Mouse (Mus musculus) testis, adult 2 months (tissue): Measurements from ENCODE around the gene Apom. TPM values are rescaled to one million over a fixed set of nuclear protein-coding genes. Genes with fewer than 3 reads are reported as not detected.

Experiments
- H3K27ac ChIP-seq: fragments of 200-500 bp; 2 replicates; pipeline ENCODE4 v1.5.1; 2012; ENCODE audit warnings: low read depth, low read length; ENCODE audit not compliant: control insufficient read depth, insufficient read depth
- H3K27me3 ChIP-seq: fragments of 200-500 bp; 2 replicates; pipeline ENCODE4 v1.6.1; 2012; ENCODE audit warnings: mild to moderate bottlenecking, low read length, moderate library complexity; ENCODE audit not compliant: control insufficient read depth, insufficient read depth
- H3K36me3 ChIP-seq: fragments of 200-500 bp; 2 replicates; pipeline ENCODE4 v1.6.1; 2012; ENCODE audit warnings: mild to moderate bottlenecking, low read length; ENCODE audit not compliant: control insufficient read depth, insufficient read depth
- H3K4me1 ChIP-seq: fragments of 200-500 bp; 2 replicates; pipeline ENCODE4 v1.6.1; 2012; ENCODE audit warnings: low read length; ENCODE audit not compliant: control insufficient read depth, insufficient read depth
- H3K4me3 ChIP-seq: fragments of 200-500 bp; 2 replicates; pipeline ENCODE4 v1.5.1; 2012; ENCODE audit warnings: low read depth, mild to moderate bottlenecking, low read length, moderate library complexity, mixed read lengths; ENCODE audit not compliant: control insufficient read depth
- CTCF ChIP-seq: fragments of 200-500 bp; IDR thresholded peaks from 2 replicates; pipeline ENCODE4 v1.5.1; 2012; ENCODE audit warnings: low read depth, mild to moderate bottlenecking, inconsistent platforms, low read length, moderate library complexity; ENCODE audit not compliant: control insufficient read depth, insufficient read depth, insufficient replicate concordance
- POLR2A ChIP-seq: fragments of 200-500 bp; IDR thresholded peaks from 2 replicates; pipeline ENCODE4 v1.6.1; 2012; ENCODE audit warnings: low read depth, mild to moderate bottlenecking, inconsistent platforms, low read length, moderate library complexity; ENCODE audit not compliant: control insufficient read depth
- polyA plus RNA-seq: library from polyadenylated mRNA; depleted of rRNA; stranded (reverse); fragments of >200 nt; gene quantifications from 2 replicates; pipeline ENCODE4 v1.2.3, GENCODE M21; 2012; rRNA removed

Gene Apom
- polyA plus RNA-seq: 0.41 and 0.48 TPM in 2 replicates

DNA sequence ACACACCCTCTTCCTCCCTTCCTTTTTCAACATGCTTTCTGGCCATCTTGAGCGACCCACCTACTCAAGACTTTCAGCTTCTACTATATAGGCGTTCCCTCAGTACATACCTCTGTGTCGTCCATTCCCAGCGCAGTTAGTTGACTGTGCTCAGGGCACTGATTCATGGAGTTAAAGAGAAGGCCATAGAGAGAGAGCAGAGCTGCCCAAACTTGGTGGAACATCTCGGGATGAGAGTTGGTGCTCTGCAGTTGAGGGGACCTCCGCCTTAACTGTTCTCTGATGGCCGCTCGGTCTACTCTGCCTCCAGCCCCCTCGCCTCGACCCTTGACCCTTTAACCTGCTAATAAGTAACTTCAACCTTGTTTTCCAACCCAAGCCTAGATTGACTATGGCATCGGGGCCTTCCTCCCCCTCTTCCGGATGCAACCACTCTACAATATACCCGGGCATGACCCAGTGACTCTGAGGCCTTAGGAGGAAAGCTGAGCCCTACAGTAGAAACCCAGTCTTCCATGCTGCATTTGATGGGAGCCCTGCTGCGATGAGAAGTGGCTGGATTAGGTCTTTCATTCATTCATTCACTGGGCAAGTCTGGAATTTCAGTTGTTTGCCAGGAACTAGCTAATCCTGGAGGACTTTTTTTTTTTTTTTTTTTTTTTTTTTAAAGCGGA lies at the start of gene Apom:
Gene Apom (minus strand): TSS at position 551 of the 674 bp plus-strand sequence.
- H3K4me3 ChIP-seq: no peak within 1 kb of the TSS

DNA sequence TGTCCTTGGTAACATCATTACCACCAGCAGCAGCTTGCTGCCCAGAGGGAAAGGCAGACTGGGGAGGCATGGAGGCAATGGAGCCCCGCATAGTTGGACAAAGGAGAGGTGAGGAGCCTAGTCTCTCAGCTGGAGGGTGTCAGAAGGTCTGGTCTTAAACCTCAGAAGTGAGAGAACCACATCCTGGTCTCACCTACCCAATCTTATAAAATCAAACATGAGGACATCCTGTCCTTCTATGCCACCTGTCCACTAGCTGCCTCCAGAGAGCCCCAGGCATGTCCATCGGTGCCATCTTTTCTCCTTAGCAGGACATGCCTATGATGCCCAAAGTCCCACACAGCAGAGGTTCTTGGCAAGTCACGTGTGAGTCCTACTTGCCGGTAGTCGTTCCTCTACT lies 48.2 kb upstream of the Apom start:
- Histone ChIP-seq H3K4me3 (no peak overlapping the region), H3K27me3 (no peaks in the 10 kb centered on the region), H3K36me3 (no peaks in the 10 kb centered on the region), H3K4me1 (no peaks in the 10 kb centered on the region), H3K27ac (no peak overlapping the region)
- no peak for TF ChIP-seq POLR2A
- no peak for TF ChIP-seq CTCF

More for the DNA sequence above, at the start of gene Apom:
- Histone ChIP-seq H3K27me3 (no peaks in the 10 kb centered on the region), H3K4me1 (peaks cover 10% of the 10 kb centered on the region), H3K27ac (no peak within 1 kb of the TSS), H3K36me3 (peaks cover 2% of the 10 kb centered on the region)
- TF ChIP-seq CTCF: no peak
- no peak for TF ChIP-seq POLR2A

DNA sequence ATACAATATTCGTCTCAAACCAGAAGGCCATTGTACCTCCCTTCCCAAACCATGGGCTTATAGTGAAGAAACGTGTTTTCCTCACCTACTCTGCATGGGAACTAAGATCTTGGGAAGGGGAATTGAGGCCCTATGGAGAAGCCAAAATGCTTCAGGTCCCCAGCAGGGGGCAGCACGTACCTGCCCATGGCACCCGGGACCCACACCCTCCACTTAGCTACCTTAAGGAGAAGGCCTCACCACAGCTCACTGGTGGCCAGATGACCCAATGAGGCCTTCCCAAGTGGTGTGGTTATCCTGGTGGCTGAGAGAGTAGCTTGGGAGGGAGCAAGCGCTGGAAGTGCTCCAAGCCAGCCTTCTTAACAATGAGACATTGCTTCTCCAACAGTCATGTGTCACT lies 46.7 kb upstream of the Apom start:
- H3K4me3 ChIP-seq: no peak overlapping the region
- no peak overlapping the region for H3K27ac ChIP-seq
- no peaks in the 10 kb centered on the region for H3K36me3 ChIP-seq
- TF ChIP-seq POLR2A: no peak
- TF ChIP-seq CTCF: peak; percentile 82; the same call in 1 of the 2 replicates
- H3K27me3 ChIP-seq: no peaks in the 10 kb centered on the region
- H3K4me1 ChIP-seq: no peaks in the 10 kb centered on the region

DNA sequence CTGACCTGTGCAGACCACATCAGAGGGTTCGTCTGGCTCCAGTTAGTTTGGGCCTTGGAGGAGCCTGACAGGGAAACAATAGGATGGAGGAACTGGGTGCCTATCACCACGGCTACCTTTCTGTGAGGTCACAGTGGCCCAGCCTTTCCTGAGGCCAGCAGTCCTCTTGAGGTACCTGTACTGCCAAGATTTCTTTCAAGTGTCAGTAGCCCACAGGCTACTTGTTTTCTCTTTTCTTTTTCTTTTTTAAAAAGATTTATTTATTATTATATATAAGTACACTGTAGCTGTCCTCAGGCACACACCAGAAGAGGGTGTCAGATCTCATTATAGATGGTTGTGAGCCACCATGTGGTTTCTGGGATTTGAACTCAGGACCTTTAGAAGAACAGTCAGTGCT lies 44.1 kb upstream of the Apom start, which contains the start of gene Aif1:
Gene Aif1 (minus strand): TSS at position 101 of the 400 bp plus-strand sequence.
- H3K27ac ChIP-seq: peak within 1 kb of the TSS; percentile 80
- no peak for TF ChIP-seq POLR2A
- TF ChIP-seq CTCF: no peak
- H3K4me1 ChIP-seq: no peaks in the 10 kb centered on the region
- no peaks in the 10 kb centered on the region for H3K27me3 ChIP-seq
- no peaks in the 10 kb centered on the region for H3K36me3 ChIP-seq
- peak within 1 kb of the TSS; percentile 94 for H3K4me3 ChIP-seq

DNA sequence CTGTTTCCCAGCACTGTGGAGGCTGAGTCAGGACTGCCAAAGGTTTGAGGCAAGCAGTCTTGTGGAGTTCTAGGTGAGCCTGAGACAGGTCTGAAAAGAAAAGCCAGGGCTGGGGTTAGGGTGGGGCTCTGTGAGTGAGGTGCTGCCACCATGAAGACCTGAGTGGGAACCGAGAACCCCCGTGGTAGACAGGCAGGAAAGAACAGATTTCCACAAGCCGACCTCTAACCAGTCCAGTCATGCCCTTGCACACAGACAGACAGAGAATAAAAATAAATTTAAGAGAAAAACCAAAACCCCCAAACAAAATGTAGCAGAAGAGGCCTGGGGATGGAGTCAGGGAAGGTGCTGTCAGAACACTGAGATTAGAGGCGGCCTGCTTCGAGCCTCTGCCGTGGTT lies 43.5 kb upstream of the Apom start:
- no peak for TF ChIP-seq CTCF
- TF ChIP-seq POLR2A: no peak
- H3K4me3 ChIP-seq: peak overlapping the region; percentile 94
- H3K36me3 ChIP-seq: no peaks in the 10 kb centered on the region
- no peaks in the 10 kb centered on the region for H3K4me1 ChIP-seq
- no peaks in the 10 kb centered on the region for H3K27me3 ChIP-seq
- peak overlapping the region; percentile 80 for H3K27ac ChIP-seq

DNA sequence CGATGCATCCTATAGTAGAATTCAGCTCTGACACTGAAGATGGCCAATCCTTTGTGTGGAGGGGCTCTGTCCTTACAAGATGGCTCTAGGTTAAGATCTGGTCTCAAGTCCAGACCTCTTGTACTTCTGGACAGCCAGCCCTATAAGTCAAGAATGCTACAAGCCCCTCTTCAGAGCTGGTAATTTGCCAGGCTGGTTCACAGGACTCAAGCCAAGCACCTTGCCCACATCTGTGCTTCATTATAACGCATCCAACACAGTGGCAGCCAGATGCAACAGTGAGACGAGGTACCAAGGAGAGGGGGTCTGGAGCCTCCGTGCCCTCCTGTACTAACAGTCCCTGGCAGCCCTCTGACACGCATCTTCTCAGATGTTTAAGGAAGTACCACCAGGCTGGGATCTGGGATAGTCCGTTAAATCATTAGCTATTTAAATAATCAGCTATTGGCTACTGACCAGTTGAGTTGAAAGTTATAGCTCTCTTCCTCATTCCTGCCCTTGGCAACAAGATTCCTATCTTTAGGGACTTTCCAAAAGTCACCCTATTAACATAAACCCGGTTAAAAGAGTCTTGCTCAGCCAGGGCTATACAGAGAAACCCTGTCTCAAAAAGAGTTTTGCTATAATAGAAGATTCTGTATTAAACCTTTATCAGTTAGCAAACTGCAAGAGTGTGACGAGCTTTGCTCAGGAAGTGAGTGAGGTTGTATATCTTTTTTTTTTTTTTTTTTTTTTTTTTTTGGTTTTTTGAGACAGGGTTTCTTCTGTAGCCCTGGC lies 42.5 kb upstream of the Apom start:
- no peaks in the 10 kb centered on the region for H3K27me3 ChIP-seq
- no peak overlapping the region for H3K27ac ChIP-seq
- TF ChIP-seq POLR2A: no peak
- TF ChIP-seq CTCF: no peak
- H3K36me3 ChIP-seq: no peaks in the 10 kb centered on the region
- H3K4me1 ChIP-seq: no peaks in the 10 kb centered on the region
- H3K4me3 ChIP-seq: peak overlapping the region; percentile 94

DNA sequence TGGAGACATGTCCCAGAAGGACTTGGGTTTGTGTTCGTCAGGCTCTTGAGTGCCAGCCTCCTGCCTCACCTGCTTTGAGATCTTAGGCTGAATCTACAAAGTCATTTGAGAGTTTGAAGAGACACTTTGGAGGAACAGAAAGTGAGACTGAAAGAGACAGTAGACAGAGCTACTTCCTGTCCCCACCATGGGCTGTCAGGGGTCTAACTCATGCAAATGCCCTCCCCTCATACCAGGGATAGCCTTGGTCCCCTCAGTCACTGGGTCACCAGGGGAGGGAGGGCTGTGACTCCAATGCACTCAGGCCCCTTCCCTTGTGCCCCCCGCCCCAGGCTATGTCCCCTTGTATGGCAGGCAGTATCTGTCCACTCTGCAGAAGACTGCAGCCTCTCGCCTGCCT lies 41.5 kb upstream of the Apom start:
- H3K36me3 ChIP-seq: no peaks in the 10 kb centered on the region
- peak overlapping the region; percentile 81 for H3K4me3 ChIP-seq
- no peaks in the 10 kb centered on the region for H3K27me3 ChIP-seq
- no peak overlapping the region for H3K27ac ChIP-seq
- H3K4me1 ChIP-seq: no peaks in the 10 kb centered on the region
- TF ChIP-seq CTCF: no peak
- TF ChIP-seq POLR2A: no peak
